Mouse (Mus musculus): ENCODE measurements around the gene Atp2a3.

The Atp2a3 gene

DNA sequence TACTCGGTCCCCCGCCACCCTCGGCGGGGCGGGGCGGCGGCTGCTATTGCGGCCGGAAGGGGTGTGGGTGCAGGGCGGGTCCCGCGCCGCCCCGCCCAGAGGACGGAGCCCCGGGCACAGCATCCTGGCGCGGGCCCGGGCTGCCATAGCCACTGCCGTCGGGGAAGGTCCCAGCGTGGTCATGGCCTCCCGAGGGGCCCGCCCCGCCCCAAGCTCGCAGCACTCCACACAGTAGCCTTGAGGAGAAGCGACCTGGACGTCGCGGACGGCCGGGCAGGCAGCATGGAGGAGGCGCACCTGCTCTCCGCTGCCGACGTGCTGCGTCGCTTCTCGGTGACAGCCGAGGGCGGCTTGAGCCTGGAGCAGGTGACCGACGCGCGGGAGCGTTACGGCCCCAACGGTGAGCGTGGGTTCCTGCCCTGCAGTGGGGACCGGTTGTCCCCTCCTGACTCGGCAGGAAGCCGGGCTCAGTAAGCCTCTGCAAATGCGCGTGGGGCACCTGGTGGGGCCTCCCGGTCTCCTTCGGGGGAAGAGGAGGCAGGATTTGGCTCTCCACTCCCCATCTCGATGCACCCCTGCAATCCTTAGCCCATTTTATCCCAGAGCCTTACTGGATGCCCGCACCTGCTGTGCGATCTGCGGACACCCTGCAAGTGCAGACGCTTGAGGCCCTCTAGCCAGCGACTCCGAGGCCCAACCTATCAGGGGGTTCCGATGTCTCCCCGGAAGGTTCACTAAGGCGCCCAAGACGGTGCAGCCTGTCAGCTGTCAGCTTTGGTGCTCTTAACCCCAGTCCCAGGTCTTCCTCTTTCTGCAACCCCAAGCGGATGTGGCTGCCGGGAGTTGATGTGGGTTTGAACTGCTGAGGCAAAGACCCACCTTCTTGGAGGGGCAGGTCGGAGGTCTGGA, at the start of gene Atp2a3:
Gene Atp2a3 (plus strand): TSS at position 98 of the 909 bp plus-strand sequence.
- DNase-seq (ENCODE audit: low spot score): no peak

GRCm38 (mm10) chr11:72917299-72917996, 43.5 kb upstream of the Atp2a3 start:
- no peak for DNase-seq (ENCODE audit: low spot score)

DNA sequence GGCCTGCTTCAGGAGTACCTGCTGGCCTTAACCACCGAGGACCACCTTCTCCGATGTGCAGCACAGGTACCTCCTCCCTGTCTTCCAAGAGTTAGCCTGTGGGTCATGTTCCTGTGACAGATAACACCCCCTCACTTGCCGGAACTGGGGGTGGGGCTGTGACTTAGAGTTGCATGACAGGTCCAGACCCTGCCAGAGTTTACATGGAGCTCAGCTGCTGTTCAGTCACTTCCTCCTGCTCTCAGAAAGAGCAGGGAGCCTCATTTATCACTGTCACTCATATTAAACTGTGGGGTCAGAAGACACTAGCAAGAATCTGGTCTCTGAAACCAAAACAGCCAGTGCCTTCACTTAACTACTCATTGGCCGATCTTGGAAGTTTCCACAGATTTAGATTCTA, 37.9 kb upstream of the Atp2a3 start:
- DNase-seq (ENCODE audit: low spot score): peak; percentile 21

DNA sequence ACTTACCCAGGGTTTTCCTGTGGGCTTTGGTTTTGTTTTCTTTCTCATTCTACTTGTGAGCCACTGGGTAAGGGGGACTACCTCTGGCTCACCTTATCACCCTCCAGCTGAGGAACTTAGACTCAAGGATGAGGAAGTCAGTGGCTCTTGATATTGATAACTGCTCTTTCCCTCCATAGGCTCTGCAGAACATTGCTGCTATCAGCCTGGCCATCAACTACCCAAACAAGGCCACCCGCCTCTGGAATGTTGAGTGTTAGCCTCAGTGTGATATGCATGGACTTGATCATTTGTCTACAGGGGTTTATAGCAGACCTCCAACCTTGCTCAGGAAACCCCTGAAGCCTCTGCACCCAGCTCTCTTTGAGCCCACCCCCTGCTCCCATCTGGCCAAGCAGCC, 36.5 kb upstream of the Atp2a3 start:
- DNase-seq (ENCODE audit: low spot score): no peak

DNA sequence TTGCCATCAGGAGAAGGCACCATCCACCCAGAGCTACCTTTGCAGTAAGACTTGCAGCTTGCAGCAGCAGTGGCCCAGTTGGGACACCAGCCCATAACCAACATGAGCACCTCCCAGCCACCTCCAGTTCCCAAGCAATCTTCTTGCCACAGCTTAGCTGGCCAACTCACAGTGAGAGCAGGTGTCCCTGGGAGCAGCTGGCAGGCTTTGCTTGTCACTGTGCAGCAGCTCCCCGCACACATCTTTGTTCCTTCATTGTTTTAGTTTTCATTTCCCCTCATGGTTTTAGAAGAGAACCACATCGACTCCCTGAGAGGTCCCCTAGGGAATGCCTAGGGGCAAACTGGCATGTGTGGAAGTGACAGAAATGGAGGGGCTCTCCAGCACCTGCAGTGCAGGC, 35.9 kb upstream of the Atp2a3 start:
- no peak for DNase-seq (ENCODE audit: low spot score)

- peak; percentile 83 for DNase-seq (ENCODE audit: low spot score)
Observed at GRCm38 (mm10) chr11:72926226-72926890, 34.6 kb upstream of the Atp2a3 start.

- DNase-seq (ENCODE audit: low spot score): no peak
Observed at GRCm38 (mm10) chr11:72928516-72928915, 32.5 kb upstream of the Atp2a3 start.

- peak; percentile 70 for DNase-seq (ENCODE audit: low spot score)
Observed at GRCm38 (mm10) chr11:72940208-72941143, 20.5 kb upstream of the Atp2a3 start.

DNA sequence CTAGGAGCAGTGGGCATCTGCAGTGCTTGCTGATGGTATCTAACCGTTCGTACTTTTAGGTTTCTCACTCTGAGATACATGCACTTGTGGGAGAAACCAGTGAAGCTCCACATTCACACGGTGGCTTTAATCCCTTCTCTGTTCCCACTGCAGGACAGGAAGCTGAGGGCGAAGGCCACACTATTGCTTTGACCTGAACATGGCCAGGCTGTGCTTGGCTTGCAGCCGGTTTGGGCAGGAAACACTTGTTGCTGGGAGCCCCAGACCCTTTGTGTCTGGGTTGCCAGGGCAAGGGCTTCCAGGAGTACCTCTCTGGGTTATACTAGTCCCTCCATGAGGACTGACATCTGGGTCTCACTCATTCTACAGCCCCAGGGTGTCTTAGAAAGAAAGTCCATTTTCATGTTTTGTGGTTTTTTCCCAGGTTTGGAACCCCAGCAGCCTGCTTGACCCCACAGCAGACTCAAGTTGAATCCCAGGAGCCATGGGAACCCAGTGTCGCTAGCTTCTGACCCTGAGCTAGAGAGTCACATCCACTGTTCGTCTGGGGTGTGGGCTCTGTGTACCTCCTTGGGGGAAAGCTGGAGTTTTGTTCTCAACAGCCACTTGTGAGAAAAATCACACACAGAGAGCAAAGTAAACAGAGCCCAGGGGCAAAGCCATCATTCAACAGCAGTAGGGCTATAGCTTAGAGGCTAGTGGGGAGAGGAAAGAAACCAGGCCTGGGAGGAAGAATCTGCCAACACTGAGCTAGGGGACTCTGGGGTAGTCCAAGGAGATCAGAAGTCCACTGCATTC, 15.8 kb upstream of the Atp2a3 start:
- peak; percentile 53 for DNase-seq (ENCODE audit: low spot score)

DNA sequence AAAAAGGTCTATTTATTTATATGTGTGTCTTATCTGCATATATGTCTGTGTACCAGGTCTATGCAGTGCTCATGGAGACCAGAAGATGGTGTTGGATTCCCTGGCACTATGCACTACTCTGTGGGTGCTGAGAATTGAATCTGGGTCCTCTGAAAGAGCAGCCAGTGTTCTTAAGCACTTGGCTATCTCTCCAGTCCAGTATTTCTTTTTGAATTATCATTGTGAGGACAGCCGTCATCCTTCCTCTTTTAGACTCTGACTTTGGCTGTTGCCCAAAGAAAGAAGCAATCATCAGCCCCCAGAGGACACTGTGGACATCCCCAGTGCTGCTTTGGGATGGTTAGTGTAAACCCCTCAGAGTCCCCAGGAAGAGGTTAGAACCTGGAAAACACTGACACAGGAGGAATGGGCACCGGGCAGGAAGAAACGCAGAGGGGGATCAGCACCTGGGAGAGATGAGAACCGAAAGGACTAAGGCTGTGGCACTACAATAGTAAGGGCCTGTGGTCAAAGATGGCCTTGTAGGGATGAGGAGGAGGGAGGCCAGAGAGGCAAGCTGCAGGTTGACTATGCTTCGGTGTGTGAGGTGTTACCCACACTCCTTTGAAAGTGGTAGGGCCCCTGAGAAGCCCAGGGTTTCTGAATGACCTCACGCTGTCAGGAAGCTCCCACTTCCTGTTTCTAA, 15.0 kb upstream of the Atp2a3 start:
- DNase-seq (ENCODE audit: low spot score): no peak

DNA sequence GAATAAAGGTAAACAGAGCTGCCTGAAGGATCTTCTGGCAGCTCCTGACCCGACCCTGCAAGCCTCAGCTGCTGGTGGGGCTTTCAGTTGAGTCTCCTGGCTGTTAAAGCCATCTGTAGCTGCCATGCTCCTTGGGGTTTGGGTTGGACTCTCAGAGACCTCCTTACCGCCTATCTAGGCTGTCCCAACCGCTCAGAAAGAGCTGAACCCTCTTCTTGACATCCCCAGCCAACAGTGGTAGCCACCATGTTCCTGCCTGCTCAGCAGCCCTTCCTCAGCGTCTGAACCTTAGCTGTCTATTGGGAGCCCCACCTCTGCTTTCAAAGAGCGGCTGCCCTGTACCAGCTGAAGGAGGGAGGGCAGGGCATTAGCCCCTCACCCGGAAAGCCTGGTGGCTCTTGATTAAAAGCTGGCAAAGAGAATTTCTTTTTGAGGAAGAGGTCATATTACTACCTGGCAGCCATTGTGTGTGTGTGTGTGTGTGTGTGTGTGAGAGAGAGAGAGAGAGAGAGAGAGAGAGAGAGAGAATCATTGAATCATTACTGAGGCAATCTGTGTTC, 14.3 kb upstream of the Atp2a3 start:
- DNase-seq (ENCODE audit: low spot score): no peak

DNA sequence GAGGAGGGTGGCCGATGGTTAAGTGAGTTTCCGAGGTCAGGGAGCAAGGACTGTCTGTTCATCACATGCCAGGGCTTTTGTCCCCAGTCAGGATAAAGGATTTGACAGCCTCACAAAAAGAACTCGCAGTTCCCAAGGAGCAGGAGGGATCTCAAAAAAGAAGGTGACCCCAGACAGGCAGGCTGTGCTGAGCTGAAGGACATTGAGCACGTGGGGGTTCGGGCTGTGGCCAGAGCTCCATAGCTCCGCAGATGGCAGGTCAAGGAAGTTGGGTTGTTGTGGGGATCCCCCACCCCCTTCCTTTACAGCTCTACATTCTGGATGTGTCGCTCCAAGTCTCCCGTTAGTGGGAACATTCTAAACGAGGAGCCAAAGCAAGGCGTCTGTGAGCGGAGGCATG, 13.1 kb upstream of the Atp2a3 start:
- peak; percentile 43 for DNase-seq (ENCODE audit: low spot score)

DNA sequence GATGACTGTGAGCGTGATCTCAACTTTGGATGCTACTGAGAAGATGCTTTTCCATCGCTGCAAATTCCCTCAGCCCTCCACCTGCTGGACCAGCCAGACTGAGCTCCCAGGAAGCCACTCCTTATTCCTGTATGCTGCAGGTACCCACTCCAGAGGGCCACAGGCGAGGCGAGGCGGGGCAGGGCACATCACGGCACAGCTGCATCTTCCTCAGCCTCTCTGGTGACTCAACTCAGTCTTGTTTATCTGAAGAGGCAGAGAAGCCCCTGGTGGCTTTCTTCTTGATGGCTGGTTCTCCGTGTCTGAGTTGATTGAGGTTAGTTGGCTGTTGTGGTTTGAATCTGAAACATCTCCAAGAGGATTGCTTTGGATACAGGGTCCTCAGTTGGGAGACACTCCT, 12.7 kb upstream of the Atp2a3 start:
- DNase-seq (ENCODE audit: low spot score): no peak

- DNase-seq (ENCODE audit: low spot score): peak; percentile 23
Observed at GRCm38 (mm10) chr11:72951137-72952000, 9.6 kb upstream of the Atp2a3 start.

DNA sequence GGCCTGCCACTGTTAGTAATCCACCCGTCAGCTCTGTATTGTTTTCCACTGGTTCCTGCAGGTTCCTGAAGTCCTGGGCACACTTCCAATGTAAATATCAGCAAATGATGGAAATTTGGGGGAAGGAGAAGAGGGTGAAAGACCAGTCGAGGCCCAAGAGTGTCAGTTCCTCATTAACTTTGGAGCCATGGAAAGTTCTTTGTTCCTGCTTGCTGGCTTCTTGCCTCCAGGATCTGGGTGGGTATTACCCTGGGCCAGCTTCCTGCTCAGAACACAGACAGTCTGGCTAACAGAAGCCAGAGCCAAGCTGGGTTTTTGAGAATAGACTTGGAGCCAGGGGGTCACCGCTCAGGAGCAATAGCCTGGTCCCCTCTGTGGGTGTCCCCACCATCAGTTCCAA, 8.7 kb upstream of the Atp2a3 start:
- no peak for DNase-seq (ENCODE audit: low spot score)

- no peak for DNase-seq (ENCODE audit: low spot score)
Observed at GRCm38 (mm10) chr11:72952697-72953096, 8.3 kb upstream of the Atp2a3 start.

DNA sequence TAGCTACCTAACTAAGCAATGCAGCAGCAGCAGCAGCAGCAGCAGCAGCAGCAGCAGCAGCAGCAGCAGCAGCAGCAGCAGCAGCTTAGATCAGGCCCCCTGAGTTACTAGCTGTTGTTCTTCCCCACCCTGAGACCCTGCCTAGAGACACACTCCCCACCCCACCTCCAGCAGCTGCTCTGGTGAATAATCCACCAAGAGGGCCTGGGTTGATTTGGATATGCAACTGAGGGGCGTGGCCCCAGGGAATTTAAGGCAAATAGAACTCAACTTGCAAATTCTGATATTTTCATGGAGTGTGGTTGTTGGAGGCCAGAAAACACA, 7.9 kb upstream of the Atp2a3 start:
- DNase-seq (ENCODE audit: low spot score): no peak

- no peak for DNase-seq (ENCODE audit: low spot score)
Observed at GRCm38 (mm10) chr11:72953440-72954151, 7.4 kb upstream of the Atp2a3 start.

Data from embryo, embryonic 10 days (tissue).